Mouse (Mus musculus): ENCODE measurements around the gene Cacnb4. TPM values are rescaled to one million over a fixed set of nuclear protein-coding genes. Genes with fewer than 3 reads are reported as not detected.

Gene Cacnb4
- polyA plus RNA-seq, 1 experiment from 2014 or later = 10.4 TPM

GRCm38 (mm10) chr2:52677589-52677988 is 958 bp upstream of the Cacnb4 start:
- 74% methylated on average over 4 of the region's 4 CpGs for WGBS
- H3K36me3 ChIP-seq = no peaks in the 10 kb centered on the region
- peaks cover 13% of the 10 kb centered on the region for H3K4me1 ChIP-seq (replicated peaks)
- ATAC-seq = no peak
- H3K27me3 ChIP-seq = peaks cover 34% of the 10 kb centered on the region
- H3K9ac ChIP-seq (replicated peaks) = no peak overlapping the region
- H3K27ac ChIP-seq = no peak overlapping the region
- no peak overlapping the region for H3K4me2 ChIP-seq (replicated peaks)
- H3K4me3 ChIP-seq (replicated peaks) = no peak overlapping the region
- H3K9me3 ChIP-seq = no peaks in the 10 kb centered on the region

GRCm38 (mm10) chr2:52676913-52677303 is 277 bp upstream of the Cacnb4 start:
- no peak for ATAC-seq
- Histone ChIP-seq H3K27ac (no peak overlapping the region), H3K4me2 (replicated peaks) (peak overlapping the region; percentile 94), H3K36me3 (no peaks in the 10 kb centered on the region), H3K27me3 (peaks cover 34% of the 10 kb centered on the region), H3K9me3 (no peaks in the 10 kb centered on the region), H3K4me3 (replicated peaks) (peak overlapping the region; percentile 64; the same call in 1 of the 2 replicates), H3K9ac (replicated peaks) (no peak overlapping the region), H3K4me1 (replicated peaks) (peaks cover 13% of the 10 kb centered on the region)
- WGBS = 7% methylated on average over 6 of the region's 6 CpGs

GRCm38 (mm10) chr2:52675278-52675987 is 1.2 kb downstream of the Cacnb4 start:
- under 1% methylated on average over 42 of the region's 42 CpGs for WGBS
- Histone ChIP-seq H3K4me3 (replicated peaks) (peak overlapping the region; percentile 64), H3K9ac (replicated peaks) (peak overlapping the region; percentile 78), H3K9me3 (no peaks in the 10 kb centered on the region), H3K4me1 (replicated peaks) (peaks cover 13% of the 10 kb centered on the region), H3K36me3 (no peaks in the 10 kb centered on the region), H3K27ac (peak overlapping the region; percentile 51; the same call in 1 of the 2 replicates), H3K4me2 (replicated peaks) (peak overlapping the region; percentile 94), H3K27me3 (peaks cover 34% of the 10 kb centered on the region)
- peak; percentile 61 for ATAC-seq

DNA sequence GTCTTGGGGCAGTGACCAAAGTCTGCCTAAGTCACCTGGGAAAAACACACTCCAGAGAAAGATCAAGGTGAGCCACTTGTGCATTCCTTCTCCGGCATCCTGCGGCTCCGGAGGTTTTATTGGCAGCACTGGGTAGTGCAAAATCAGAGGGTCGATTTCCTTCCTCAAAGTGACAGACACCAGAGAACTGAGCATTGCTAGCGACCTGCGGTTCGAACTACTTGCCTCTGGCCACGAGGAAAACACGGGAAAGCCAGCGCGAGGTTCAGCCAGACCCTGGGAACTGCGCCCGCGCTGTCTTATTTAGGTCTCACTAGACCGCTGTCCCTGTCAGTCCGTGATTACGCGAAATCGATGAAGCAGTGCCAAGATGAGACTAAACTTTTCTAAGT is 1.7 kb downstream of the Cacnb4 start:
- Histone ChIP-seq H3K4me2 (replicated peaks) (peak overlapping the region; percentile 94), H3K4me1 (replicated peaks) (peaks cover 13% of the 10 kb centered on the region), H3K36me3 (no peaks in the 10 kb centered on the region), H3K27ac (no peak overlapping the region), H3K9ac (replicated peaks) (no peak overlapping the region), H3K9me3 (no peaks in the 10 kb centered on the region), H3K27me3 (peaks cover 34% of the 10 kb centered on the region), H3K4me3 (replicated peaks) (peak overlapping the region; percentile 64)
- under 1% methylated on average over 19 of the region's 19 CpGs for WGBS
- ATAC-seq = no peak

DNA sequence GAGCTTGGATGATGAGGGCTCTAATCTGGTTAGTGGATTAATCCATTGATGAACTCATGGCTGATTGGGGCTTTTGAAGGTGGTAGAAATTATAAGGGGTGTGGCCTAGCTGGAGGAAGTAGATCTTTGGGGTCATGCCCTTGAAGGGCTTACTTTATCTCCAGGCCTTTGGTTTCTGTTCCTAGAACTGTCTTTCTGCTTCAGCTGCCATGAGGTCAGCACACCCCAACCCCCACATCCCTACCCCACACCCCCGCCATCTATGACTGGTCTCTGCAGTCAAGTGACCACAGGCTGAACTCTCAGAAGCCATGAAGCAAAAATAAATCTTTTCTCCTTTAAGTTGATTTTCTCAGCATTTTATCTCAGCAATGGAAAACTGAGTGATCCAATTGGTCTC is 3.5 kb downstream of the Cacnb4 start:
- H3K9ac ChIP-seq (replicated peaks) = no peak overlapping the region
- H3K9me3 ChIP-seq = no peaks in the 10 kb centered on the region
- H3K27ac ChIP-seq = no peak overlapping the region
- WGBS = 86% methylated on average over 1 of the region's 1 CpGs
- no peak overlapping the region for H3K4me3 ChIP-seq (replicated peaks)
- ATAC-seq = no peak
- H3K4me2 ChIP-seq (replicated peaks) = no peak overlapping the region
- H3K36me3 ChIP-seq = no peaks in the 10 kb centered on the region
- H3K4me1 ChIP-seq (replicated peaks) = peaks cover 13% of the 10 kb centered on the region
- peaks cover 29% of the 10 kb centered on the region for H3K27me3 ChIP-seq

GRCm38 (mm10) chr2:52670733-52671132 is 5.9 kb downstream of the Cacnb4 start:
- Histone ChIP-seq H3K9ac (replicated peaks) (no peak overlapping the region), H3K4me2 (replicated peaks) (no peak overlapping the region), H3K27me3 (peaks cover 21% of the 10 kb centered on the region), H3K4me3 (replicated peaks) (no peak overlapping the region), H3K4me1 (replicated peaks) (peaks cover 11% of the 10 kb centered on the region), H3K9me3 (no peaks in the 10 kb centered on the region), H3K36me3 (no peaks in the 10 kb centered on the region), H3K27ac (no peak overlapping the region)
- 87% methylated on average over 5 of the region's 5 CpGs for WGBS
- no peak for ATAC-seq

DNA sequence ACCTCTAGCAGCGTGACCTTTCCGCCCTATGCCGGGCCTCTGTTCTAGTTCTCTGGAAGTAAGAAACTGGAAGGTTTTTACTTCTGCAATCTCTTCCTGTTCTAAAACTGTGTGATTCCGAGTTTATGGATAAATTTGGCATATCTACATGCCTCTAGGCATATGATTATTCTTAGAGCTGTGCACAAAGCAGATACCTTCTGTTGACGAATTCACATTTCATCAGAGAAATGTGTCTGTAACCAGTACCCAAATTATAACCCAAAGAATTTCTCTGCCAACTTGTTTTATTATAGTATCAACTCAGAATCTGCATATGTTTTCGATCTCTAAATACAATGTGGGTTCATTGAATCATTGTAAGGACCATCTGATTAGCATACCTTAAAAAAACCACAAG is 8.2 kb downstream of the Cacnb4 start:
- Histone ChIP-seq H3K27me3 (peaks cover 4% of the 10 kb centered on the region; the same call in 1 of the 2 replicates), H3K4me3 (replicated peaks) (no peak overlapping the region), H3K9ac (replicated peaks) (no peak overlapping the region), H3K9me3 (no peaks in the 10 kb centered on the region), H3K4me1 (replicated peaks) (no peaks in the 10 kb centered on the region), H3K27ac (no peak overlapping the region), H3K4me2 (replicated peaks) (no peak overlapping the region), H3K36me3 (no peaks in the 10 kb centered on the region)
- no peak for ATAC-seq
- WGBS = 96% methylated on average over 6 of the region's 6 CpGs

- H3K27me3 ChIP-seq = no peaks in the 10 kb centered on the region
- 89% methylated on average over 5 of the region's 5 CpGs for WGBS
Measured at GRCm38 (mm10) chr2:52656722-52657121, 19.9 kb downstream of the Cacnb4 start.

GRCm38 (mm10) chr2:52654541-52654940 is 22.1 kb downstream of the Cacnb4 start:
- no peaks in the 10 kb centered on the region for H3K27me3 ChIP-seq
- H3K36me3 ChIP-seq = no peaks in the 10 kb centered on the region
- no peak overlapping the region for H3K9ac ChIP-seq (replicated peaks)
- no peak overlapping the region for H3K4me3 ChIP-seq (replicated peaks)
- no peaks in the 10 kb centered on the region for H3K9me3 ChIP-seq
- no peak for ATAC-seq
- no peak overlapping the region for H3K4me2 ChIP-seq (replicated peaks)
- no peaks in the 10 kb centered on the region for H3K4me1 ChIP-seq (replicated peaks)
- 75% methylated on average over 4 of the region's 4 CpGs for WGBS
- no peak overlapping the region for H3K27ac ChIP-seq

More at GRCm38 (mm10) chr2:52656722-52657121, 19.9 kb downstream of the Cacnb4 start:
- Histone ChIP-seq H3K4me1 (replicated peaks) (no peaks in the 10 kb centered on the region), H3K9me3 (no peaks in the 10 kb centered on the region), H3K4me3 (replicated peaks) (no peak overlapping the region), H3K27ac (no peak overlapping the region), H3K9ac (replicated peaks) (no peak overlapping the region), H3K36me3 (no peaks in the 10 kb centered on the region), H3K4me2 (replicated peaks) (no peak overlapping the region)
- no peak for ATAC-seq

DNA sequence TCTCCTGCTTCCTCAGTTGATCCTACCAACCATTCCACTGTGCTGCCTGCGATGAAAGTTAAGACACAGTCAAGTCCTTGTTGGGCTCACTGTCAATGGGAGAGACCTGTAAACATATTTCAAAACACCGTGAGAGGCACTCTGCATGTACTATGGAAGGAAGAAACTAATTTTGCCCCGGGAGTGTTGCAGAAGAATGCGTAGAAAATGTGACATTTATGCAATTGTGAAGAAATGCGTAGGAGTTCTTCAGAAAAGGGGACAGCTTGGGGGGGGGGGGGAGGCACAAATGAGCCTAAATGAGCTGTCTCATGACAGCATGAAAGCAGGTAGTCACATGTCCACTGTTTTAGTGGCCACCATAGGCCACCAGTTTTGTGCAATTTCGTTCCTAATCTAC is 25.1 kb downstream of the Cacnb4 start:
- 88% methylated on average over 6 of the region's 6 CpGs for WGBS
- no peak for ATAC-seq
- no peaks in the 10 kb centered on the region for H3K36me3 ChIP-seq
- H3K27ac ChIP-seq = no peak overlapping the region
- H3K27me3 ChIP-seq = no peaks in the 10 kb centered on the region
- no peak overlapping the region for H3K4me3 ChIP-seq (replicated peaks)
- no peak overlapping the region for H3K9ac ChIP-seq (replicated peaks)
- H3K4me1 ChIP-seq (replicated peaks) = peaks cover 6% of the 10 kb centered on the region
- no peaks in the 10 kb centered on the region for H3K9me3 ChIP-seq
- H3K4me2 ChIP-seq (replicated peaks) = no peak overlapping the region

DNA sequence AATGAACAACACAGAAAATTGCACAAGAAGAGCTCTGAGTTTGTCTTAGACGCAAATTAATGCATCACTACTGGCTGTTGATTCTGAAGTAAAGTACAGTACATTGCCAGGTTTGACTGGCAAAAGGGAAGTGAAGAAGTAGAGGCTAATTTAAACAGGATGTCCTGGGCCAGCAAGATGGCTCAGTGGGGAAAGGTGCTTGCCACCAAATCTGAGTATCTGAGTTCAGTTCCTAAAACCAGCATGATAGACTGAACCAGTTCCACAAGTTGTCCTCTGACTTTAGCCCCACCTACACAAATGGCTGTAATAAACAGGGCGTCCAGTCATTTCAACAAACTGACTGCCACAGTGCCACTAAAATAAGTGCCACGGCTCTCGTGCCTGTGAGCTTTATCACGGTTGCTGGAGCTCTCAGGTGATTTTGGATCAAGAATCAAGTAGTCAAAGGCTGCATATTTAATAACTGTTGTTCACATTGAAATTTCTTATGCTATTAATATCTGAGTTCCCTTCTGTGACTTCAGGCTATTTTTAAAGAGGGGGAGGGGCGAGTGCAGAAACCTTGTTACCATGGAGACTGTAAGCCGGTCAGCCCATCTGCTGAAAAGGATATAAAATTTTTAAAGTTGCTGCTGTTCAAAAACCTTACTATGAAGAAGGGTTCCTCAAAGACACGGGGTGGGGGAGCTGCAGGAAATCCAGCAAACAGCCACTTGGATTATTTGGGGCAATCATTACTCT is 29.2 kb downstream of the Cacnb4 start:
- no peak overlapping the region for H3K27ac ChIP-seq
- H3K27me3 ChIP-seq = no peaks in the 10 kb centered on the region
- H3K9me3 ChIP-seq = no peaks in the 10 kb centered on the region
- peaks cover 6% of the 10 kb centered on the region for H3K4me1 ChIP-seq (replicated peaks)
- no peak for ATAC-seq
- H3K9ac ChIP-seq (replicated peaks) = no peak overlapping the region
- no peaks in the 10 kb centered on the region for H3K36me3 ChIP-seq
- no peak overlapping the region for H3K4me2 ChIP-seq (replicated peaks)
- H3K4me3 ChIP-seq (replicated peaks) = no peak overlapping the region
- WGBS = 73% methylated on average over 8 of the region's 8 CpGs

- no peak for ATAC-seq
- Histone ChIP-seq H3K27me3 (no peaks in the 10 kb centered on the region), H3K9ac (replicated peaks) (no peak overlapping the region), H3K36me3 (no peaks in the 10 kb centered on the region), H3K9me3 (no peaks in the 10 kb centered on the region), H3K4me1 (replicated peaks) (peaks cover 6% of the 10 kb centered on the region), H3K4me3 (replicated peaks) (no peak overlapping the region), H3K27ac (no peak overlapping the region), H3K4me2 (replicated peaks) (no peak overlapping the region)
- WGBS = 89% methylated on average over 6 of the region's 6 CpGs
Measured at GRCm38 (mm10) chr2:52643657-52644056, 33.0 kb downstream of the Cacnb4 start.

Measured in midbrain, embryonic 13.5 days (tissue).